Mouse (Mus musculus): ENCODE measurements at regions not wholly inside any gene's neighbourhood (a gene's known extent, or its start where the extent isn't known, plus 50 kb on each side); places are given as distances from the start of the nearest gene placed in this dataset.

GRCm38 (mm10) chr4:29138771-29139301, 325.9 kb downstream of the Epha7 start:
- 76% methylated on average over 8 of the region's 8 CpGs for WGBS
- Histone ChIP-seq H3K4me3 (no peak overlapping the region), H3K27ac (no peak overlapping the region), H3K9ac (no peak overlapping the region), H3K4me2 (no peak overlapping the region), H3K27me3 (no peaks in the 10 kb centered on the region), H3K4me1 (no peaks in the 10 kb centered on the region), H3K9me3 (no peaks in the 10 kb centered on the region), H3K36me3 (no peaks in the 10 kb centered on the region)
- no peak for ATAC-seq (ENCODE audit: insufficient number of reproducible peaks, insufficient read depth, low FRiP score, low TSS enrichment, low read depth)

- Histone ChIP-seq H3K9me3 (no peaks in the 10 kb centered on the region), H3K27ac (no peak overlapping the region), H3K27me3 (no peaks in the 10 kb centered on the region), H3K4me1 (no peaks in the 10 kb centered on the region), H3K4me2 (no peak overlapping the region), H3K4me3 (no peak overlapping the region), H3K9ac (no peak overlapping the region), H3K36me3 (no peaks in the 10 kb centered on the region)
- WGBS: 93% methylated on average over 1 of the region's 1 CpGs
- ATAC-seq (ENCODE audit: insufficient number of reproducible peaks, insufficient read depth, low FRiP score, low TSS enrichment, low read depth): no peak
Measured at GRCm38 (mm10) chr4:29143415-29143814, 330.5 kb downstream of the Epha7 start.

GRCm38 (mm10) chr4:29145242-29145641, 332.3 kb downstream of the Epha7 start:
- 79% methylated on average over 4 of the region's 4 CpGs for WGBS

GRCm38 (mm10) chr4:29152134-29152867, 339.4 kb downstream of the Epha7 start:
- WGBS: 43% methylated on average over 6 of the region's 6 CpGs
- no peaks in the 10 kb centered on the region for H3K9me3 ChIP-seq
- no peaks in the 10 kb centered on the region for H3K4me1 ChIP-seq
- no peak overlapping the region for H3K9ac ChIP-seq
- ATAC-seq (ENCODE audit: insufficient number of reproducible peaks, insufficient read depth, low FRiP score, low TSS enrichment, low read depth): no peak
- H3K4me3 ChIP-seq: no peak overlapping the region
- no peak overlapping the region for H3K27ac ChIP-seq
- H3K36me3 ChIP-seq: no peaks in the 10 kb centered on the region
- H3K27me3 ChIP-seq: no peaks in the 10 kb centered on the region
- H3K4me2 ChIP-seq: no peak overlapping the region

More at GRCm38 (mm10) chr4:29145242-29145641, 332.3 kb downstream of the Epha7 start:
- Histone ChIP-seq H3K27ac (no peak overlapping the region), H3K27me3 (no peaks in the 10 kb centered on the region), H3K36me3 (no peaks in the 10 kb centered on the region), H3K9me3 (no peaks in the 10 kb centered on the region), H3K4me2 (no peak overlapping the region), H3K4me1 (no peaks in the 10 kb centered on the region), H3K9ac (no peak overlapping the region), H3K4me3 (no peak overlapping the region)
- ATAC-seq (ENCODE audit: insufficient number of reproducible peaks, insufficient read depth, low FRiP score, low TSS enrichment, low read depth): no peak

- no peak for ATAC-seq (ENCODE audit: insufficient number of reproducible peaks, insufficient read depth, low FRiP score, low TSS enrichment, low read depth)
- no peak overlapping the region for H3K27ac ChIP-seq
- no peak overlapping the region for H3K4me3 ChIP-seq
- no peaks in the 10 kb centered on the region for H3K36me3 ChIP-seq
- H3K4me2 ChIP-seq: no peak overlapping the region
- H3K9ac ChIP-seq: no peak overlapping the region
- WGBS: 76% methylated on average over 2 of the region's 2 CpGs
- H3K4me1 ChIP-seq: no peaks in the 10 kb centered on the region
- no peaks in the 10 kb centered on the region for H3K27me3 ChIP-seq
- H3K9me3 ChIP-seq: peaks cover 3% of the 10 kb centered on the region; the same call in 1 of the 2 replicates
Measured at GRCm38 (mm10) chr4:29182494-29182893, 369.6 kb downstream of the Epha7 start.

- H3K4me1 ChIP-seq: no peaks in the 10 kb centered on the region
- peaks cover 3% of the 10 kb centered on the region; the same call in 1 of the 2 replicates for H3K9me3 ChIP-seq
- no peak overlapping the region for H3K4me2 ChIP-seq
- no peak overlapping the region for H3K27ac ChIP-seq
- no peak for ATAC-seq (ENCODE audit: insufficient number of reproducible peaks, insufficient read depth, low FRiP score, low TSS enrichment, low read depth)
- no peak overlapping the region for H3K4me3 ChIP-seq
- H3K9ac ChIP-seq: no peak overlapping the region
- H3K27me3 ChIP-seq: no peaks in the 10 kb centered on the region
- no peaks in the 10 kb centered on the region for H3K36me3 ChIP-seq
Measured at GRCm38 (mm10) chr4:29183411-29183810, 370.5 kb downstream of the Epha7 start.

GRCm38 (mm10) chr4:29183818-29184217, 370.9 kb downstream of the Epha7 start:
- H3K4me2 ChIP-seq: no peak overlapping the region

GRCm38 (mm10) chr4:29200976-29201375, 388.0 kb downstream of the Epha7 start:
- Histone ChIP-seq H3K4me3 (no peak overlapping the region), H3K4me1 (no peaks in the 10 kb centered on the region)
- ATAC-seq (ENCODE audit: insufficient number of reproducible peaks, insufficient read depth, low FRiP score, low TSS enrichment, low read depth): no peak

More at GRCm38 (mm10) chr4:29183818-29184217, 370.9 kb downstream of the Epha7 start:
- H3K27me3 ChIP-seq: no peaks in the 10 kb centered on the region
- no peak overlapping the region for H3K4me3 ChIP-seq
- no peaks in the 10 kb centered on the region for H3K36me3 ChIP-seq
- H3K9me3 ChIP-seq: peaks cover 3% of the 10 kb centered on the region; the same call in 1 of the 2 replicates
- no peak overlapping the region for H3K9ac ChIP-seq
- WGBS: 86% methylated on average over 2 of the region's 2 CpGs
- no peaks in the 10 kb centered on the region for H3K4me1 ChIP-seq
- no peak overlapping the region for H3K27ac ChIP-seq
- ATAC-seq (ENCODE audit: insufficient number of reproducible peaks, insufficient read depth, low FRiP score, low TSS enrichment, low read depth): no peak

More at GRCm38 (mm10) chr4:29200976-29201375, 388.0 kb downstream of the Epha7 start:
- Histone ChIP-seq H3K9ac (no peak overlapping the region), H3K9me3 (no peaks in the 10 kb centered on the region), H3K36me3 (no peaks in the 10 kb centered on the region), H3K27ac (no peak overlapping the region), H3K27me3 (no peaks in the 10 kb centered on the region), H3K4me2 (no peak overlapping the region)
